Mouse (Mus musculus): ENCODE results near the gene Plekhs1. TPM values are rescaled to one million over a fixed set of nuclear protein-coding genes. Genes with fewer than 3 reads are reported as not detected.
"Not testable (repeated sequence)": the region's sequence is repeated elsewhere in the genome, so short reads cannot be mapped to it uniquely, and the experiment has no call there.

Gene Plekhs1
- total RNA-seq, 2 experiments from 2014 or later, result 0.31 to 0.47 TPM

DNA sequence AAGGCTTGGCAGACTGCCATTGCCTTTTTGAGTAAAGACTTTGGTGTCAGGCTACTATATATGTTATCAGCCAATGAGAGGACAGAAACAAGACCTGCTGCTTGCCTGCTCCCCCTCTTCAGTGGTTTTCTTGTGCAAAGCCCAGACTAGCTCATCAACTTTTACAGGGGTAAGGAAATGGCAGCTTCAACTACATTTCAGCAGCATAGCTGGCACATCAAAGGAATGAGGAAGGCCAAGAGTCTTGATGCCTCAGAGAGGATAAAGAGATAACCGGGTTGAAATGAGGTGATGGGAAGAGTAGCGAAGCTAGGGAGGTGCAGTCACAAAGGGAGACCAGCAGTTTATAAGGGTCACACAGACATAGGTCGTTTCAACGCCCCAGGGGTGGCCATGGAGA lies 3.9 kb upstream of the Plekhs1 start:
- no peak for DNase-seq

DNA sequence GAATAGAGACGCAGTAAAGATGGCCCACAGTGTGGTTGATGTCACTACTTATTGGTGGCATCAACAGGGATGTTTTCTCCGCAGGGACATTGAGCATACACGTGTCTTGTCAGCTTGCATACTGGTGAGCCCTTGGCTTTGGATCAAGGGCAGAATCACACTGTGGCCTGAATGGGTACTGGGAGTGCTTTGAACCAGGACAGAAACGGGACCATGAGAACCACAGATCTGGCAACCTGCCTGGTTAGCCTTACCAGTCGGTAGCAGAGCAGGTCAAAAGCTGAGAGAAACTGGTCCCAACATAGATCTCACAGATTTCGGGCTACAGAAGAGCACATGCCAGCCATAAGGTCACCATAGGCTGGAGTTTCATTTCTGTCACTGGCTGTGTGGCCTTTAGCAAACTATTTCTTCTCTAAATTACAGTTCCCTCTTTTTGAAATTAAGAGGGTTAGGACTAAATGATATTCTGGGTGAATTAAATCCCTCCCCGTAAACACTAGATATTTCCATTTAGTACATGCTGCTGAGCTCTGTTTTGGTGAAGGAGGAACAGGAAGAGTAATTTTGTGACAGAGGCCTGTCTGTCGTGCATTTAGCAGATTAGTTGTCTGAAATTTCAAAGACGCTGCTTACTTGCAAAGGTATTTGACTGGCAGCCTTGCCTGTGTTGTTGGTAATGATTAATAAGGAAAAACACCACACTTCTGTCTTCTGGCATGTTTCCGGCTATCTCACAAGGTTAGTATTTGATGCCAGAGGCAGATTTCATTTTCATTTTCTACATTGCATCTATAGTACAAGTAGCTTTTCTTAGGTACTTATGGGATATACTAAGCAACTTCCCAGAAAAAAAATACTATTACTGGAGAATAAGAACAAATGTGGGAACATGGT lies 2.0 kb upstream of the Plekhs1 start:
- DNase-seq, result no peak

DNA sequence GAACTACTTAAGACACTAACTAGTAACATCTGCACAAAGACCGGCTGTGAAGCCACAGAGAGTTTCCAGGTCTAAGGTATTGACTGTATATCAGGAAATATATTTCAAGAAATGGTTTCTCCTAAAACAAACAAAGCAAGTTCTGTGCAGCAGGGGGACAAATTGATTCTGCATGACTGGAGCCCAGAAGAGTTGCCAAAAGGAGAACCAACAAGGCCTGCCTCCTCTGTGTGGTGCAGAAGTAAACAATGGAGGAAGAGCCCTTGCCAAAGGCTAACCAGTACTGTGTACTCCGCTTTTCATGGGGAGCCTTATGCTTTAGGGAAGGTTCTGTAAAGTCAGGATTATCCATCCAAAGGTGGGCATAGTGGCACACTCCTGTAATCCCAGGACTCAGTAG lies 1.2 kb upstream of the Plekhs1 start:
- DNase-seq, result no peak

DNA sequence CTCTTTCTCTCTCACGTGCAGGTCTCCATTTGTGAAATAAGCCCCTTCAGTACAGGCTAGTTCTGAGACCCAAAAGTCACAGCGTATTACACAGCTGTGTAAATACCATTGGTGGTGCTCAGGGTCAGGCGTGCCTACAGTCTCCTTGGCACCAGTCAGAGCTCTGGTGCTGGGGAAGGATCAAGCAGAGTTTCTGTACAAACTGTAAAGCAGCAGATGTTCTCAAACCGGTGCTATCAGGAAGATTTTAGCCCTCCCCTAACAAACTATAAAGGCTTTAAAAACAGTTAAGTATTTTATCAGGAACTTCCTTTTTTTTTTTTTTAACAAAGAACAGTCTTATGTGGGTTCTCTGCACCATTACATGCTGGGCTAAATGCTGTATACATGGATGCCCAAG lies 1.3 kb downstream of the Plekhs1 start:
- DNase-seq, result no peak

DNA sequence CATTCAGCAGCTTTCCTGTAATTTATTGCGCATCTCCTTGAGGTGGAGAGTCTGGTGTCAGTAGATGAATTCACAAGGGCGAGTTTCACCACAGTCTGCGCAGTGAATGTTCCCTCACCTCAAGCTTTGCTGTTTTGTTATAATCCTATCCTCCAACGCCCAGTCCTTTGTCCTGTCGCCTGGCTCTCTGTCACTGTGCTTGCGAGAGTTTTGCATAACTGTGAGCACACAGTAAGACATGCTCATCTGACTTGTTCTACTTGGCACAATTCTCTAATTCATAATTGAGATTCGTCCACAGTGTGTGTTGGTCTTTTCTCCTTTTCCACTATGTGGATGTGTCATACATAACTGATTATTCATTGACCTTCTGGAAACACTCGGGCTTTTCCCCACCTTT lies 5.0 kb downstream of the Plekhs1 start:
- DNase-seq, result no peak

DNA sequence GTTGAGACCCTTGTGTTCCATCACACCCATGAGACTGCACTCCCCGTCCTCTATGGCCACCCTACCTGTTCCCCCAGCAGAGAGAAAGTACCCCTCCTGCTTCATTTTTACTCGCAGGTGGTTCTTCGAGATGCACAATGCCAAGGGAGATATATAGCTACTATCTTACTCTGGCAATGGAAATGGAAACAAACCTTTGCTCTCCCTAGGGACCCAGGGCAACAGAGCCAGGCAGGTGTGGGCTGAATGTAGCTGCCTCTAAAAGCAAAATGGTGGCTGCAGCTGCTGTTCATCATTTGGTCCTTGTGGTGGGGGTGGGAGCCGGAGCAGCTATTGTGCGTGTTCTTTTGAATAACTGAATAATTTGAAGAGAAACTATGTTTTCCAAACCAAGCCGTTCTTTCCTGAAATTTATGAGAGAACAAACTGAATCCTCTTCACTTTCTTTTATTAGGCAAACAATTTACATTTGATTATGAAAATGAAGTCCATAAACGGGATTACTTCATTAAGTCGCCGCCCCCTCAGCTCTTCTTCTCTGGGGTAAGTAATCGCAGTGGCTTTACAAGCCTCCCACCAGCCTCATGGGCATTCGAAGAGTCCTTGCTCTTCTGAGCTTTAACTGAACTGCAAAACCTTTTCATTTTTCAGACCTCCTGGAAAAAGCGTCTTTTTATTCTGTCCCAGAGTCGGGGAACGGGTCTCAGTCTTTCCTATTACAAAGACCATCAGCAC lies 9.0 kb downstream of the Plekhs1 start:
- DNase-seq, result no peak

DNA sequence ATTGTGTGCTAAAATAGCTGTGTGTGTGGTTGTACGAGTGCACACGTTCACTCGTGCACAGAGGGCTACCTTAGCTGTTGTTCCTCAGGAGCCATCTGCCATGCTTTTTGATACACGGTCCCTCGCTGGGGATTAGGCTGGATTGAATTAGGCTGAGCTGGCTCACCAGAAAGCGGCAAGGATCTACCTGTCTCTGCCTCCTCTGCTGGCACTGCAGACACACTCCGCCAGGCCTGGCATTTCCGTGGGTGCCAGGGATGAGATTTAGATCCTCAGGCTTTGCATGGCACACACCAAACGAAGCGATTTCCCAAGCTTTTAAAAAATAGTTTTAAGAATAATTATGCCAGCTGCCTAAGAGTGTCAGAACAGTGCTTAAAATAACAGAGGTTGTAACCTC lies 10.5 kb downstream of the Plekhs1 start:
- DNase-seq, result no peak

DNA sequence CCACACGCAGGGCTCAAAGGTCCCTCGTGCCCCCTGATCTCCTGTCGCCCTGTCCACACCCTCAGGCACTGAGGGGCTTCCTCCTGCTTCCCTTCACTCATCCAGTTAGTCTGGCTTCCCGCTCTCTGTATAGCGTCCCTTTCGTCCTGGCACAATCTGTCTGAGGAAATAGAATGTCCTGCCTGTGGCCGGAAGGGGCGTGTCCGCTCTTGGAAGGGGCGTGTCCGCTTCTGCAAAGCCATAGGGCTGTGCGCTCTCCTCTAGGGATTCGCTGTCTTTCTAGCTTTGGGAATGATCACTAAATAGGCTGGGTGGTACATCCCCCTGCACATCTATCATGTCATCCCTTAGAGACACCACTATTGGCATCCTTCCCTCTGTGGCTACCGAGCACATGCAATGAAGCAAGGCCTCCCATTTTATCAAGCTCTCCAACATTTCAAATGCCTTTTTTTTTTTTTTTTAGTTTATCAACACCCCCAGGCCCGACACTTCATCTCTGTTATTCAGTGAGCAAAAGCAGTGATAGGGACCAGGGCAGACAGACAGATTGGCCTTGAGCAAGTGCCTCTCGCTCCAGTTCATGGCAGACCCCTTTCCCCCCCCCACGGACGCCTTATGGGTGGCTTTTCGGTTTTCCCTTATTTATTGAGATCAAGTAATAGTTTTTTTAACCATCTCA lies 13.6 kb downstream of the Plekhs1 start:
- DNase-seq, result no peak

DNA sequence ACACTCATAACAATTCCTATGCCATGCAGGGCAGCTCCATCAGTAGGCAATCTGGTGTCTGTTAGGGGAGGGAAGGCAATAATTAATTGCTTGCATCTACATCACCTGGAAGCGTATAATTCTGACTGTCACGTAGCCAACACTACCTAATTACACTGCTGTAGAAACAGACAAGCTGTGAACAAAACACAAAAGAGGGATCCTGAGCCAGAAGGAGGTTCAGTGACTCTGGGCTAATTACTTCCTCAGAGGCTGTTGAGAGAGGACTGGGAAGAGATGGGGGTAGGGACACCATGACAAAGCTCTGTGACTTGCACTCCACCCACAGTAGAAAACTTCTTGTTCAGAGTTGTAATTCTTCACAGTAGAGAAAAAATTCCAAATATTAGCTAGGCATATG lies 15.1 kb downstream of the Plekhs1 start:
- no peak for DNase-seq

GRCm38 (mm10) chr19:56477253-56477652 lies 15.8 kb downstream of the Plekhs1 start:
- no peak for DNase-seq

- no peak for DNase-seq
Measured at GRCm38 (mm10) chr19:56477832-56478231, 16.4 kb downstream of the Plekhs1 start.

- no peak for DNase-seq
Measured at GRCm38 (mm10) chr19:56484630-56485375, 23.4 kb downstream of the Plekhs1 start.

GRCm38 (mm10) chr19:56485376-56486271 lies 24.2 kb downstream of the Plekhs1 start:
- peak; percentile 15 for DNase-seq

DNA sequence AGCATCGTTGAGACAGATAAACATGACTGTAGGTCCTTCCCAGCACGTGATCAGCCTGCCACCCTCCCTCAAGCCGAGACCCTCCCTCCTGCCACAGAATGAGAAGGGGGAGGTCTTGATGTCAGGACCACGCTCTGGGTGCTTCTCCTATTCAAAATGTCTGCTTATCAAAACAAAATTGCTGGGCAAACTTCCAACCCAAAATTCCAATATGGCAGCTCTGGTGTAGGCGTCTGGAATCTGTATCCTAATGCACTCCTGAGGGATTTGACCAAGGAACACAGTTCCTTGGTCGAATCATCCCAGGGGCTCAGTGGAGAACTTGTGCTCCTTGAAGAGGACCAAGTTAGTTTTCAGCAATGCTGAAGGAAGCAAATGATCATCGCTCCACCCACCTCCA lies 25.5 kb downstream of the Plekhs1 start:
- no peak for DNase-seq

GRCm38 (mm10) chr19:56487339-56487738 lies 25.9 kb downstream of the Plekhs1 start:
- no peak for DNase-seq

- no peak for DNase-seq
Measured at GRCm38 (mm10) chr19:56489601-56490000, 28.2 kb downstream of the Plekhs1 start.

- not testable (repeated sequence) for DNase-seq
Measured at GRCm38 (mm10) chr19:56494157-56494556, 32.7 kb downstream of the Plekhs1 start.

DNA sequence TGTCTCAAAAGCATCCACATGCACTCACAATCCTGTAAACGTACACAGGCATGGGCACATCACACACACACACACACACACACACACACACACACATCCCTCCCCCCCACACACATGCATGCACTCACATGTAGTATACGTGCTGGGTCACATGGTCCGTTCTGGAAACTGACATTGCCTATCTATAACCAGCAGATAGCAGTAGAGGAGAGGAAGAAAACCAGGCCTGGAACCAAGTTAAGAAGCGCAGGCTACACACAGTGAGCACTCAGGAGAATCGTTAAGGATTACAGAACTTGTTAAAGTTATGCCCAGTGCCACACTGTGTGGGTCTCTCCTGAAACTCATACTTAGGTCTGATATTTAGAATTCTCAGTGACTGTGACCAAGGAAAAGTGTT lies 41.6 kb downstream of the Plekhs1 start:
- DNase-seq, result not testable (repeated sequence)

DNA sequence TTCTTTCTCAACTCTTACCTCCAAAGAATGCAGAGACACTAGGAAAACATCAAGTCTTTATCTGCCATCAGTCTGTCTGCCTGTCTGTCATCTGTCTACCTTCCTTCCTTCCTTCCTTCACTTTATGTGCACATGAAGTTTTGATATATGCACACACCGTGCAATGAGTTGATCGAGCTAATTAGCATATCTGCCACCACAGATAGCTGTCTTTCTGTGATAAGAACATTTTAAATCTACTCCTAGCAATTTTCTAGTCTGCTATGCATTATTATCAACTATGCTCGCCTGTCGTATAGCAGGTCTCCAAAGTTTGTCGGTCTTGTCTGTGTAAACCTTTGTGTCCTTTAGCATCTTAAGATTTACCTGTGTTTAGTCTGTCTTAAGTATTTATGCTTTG lies 42.1 kb downstream of the Plekhs1 start:
- not testable (repeated sequence) for DNase-seq

DNA sequence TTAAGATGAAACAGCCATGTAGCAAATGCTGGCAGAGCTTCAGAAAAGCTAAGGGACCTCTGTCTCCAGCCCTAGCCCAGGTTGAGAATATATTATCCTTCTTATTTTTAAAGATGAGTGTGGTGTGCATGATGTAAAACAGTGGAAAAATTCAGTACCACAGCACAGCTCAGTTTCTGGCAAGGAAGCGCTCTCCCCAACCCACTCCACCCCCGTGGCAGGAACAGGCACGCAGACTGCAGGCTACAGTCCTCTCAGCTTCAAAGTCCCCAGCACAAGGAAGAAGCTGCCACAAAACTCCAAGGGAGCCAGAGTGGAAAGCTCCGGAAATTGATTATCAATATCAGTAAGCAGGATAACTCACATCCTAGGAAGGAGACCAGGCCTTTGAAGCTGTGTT lies 49.8 kb downstream of the Plekhs1 start:
- DNase-seq, result not testable (repeated sequence)

GRCm38 (mm10) chr19:56513527-56513926 lies 52.1 kb downstream of the Plekhs1 start:
- not testable (repeated sequence) for DNase-seq

Data from gastrocnemius, postnatal 10 days (tissue).